Mouse (Mus musculus) adrenal gland, postnatal 14 days (tissue): ENCODE measurements around the gene Lhpp. TPM values are rescaled to one million over a fixed set of nuclear protein-coding genes. Genes with fewer than 3 reads are reported as not detected.

ENCODE experiments used
- DNase-seq: peaks from one replicate; pipeline ENCODE4 v3.0.0; 2021; ENCODE audit warnings: mixed read lengths
- total RNA-seq: library from RNA; stranded (reverse); gene quantifications from 2 replicates; pipeline ENCODE4 v1.2.3, GENCODE M21; 2021

Gene Lhpp
- total RNA-seq, 1 experiment from 2014 or later = 18.1 TPM

DNA sequence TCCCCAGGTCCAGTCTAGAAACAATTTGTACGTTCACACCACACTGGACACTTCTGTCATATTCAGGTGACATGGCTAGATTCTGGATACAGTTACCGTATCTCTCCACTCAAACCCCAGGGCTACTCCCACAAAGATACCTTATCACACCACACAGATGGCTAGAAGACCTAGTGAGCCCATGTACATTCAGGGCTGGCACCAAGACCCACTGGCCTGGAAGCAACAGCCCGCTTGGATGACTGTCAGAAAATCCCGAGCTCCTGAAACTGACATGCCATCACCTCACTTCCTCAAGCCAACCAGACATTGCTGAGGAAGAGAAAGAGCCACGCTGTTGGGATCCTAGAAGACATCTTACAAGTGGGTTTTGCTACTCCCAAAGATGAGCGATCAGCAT is 128.4 kb downstream of the Lhpp start:
- no peak for DNase-seq

DNA sequence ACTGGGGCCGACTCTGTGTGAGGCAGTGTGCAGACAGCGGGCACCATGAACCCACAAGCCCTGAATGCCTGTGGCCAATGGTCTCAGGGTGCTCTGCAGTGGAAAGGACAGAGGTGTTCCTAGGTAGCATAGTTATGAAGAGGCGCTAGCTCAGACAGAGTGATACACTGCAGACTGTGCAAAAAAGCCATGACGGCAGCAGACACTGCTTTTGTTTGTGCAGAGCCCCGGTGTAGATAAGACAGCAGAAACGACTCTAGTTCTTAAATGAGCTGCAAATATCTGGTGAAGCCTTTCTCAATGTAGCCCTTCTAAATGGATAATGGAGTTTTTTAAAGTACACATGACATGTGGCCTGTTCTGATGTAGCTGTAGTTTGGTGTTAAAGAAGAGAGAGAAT is 129.4 kb downstream of the Lhpp start:
- no peak for DNase-seq

DNA sequence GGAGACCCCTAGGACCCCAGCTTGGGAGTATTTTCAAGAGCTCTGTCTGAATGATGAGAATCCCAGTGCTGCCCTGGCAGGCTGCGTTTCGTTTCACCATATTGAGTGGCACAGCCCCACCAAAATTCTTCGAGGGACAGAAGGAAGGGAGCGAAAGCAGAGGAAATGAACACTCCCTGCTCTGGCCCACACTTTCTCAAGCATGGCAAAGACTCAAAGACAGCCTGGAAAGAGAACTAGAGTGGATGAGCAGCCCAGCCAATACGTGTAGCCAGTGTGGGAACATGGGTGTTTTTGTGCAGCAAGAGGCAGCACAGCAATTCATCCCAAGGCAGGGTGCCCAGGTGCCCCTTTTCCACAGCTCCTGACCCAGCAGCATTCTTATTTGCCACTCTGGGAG is 132.5 kb downstream of the Lhpp start:
- DNase-seq = no peak

DNA sequence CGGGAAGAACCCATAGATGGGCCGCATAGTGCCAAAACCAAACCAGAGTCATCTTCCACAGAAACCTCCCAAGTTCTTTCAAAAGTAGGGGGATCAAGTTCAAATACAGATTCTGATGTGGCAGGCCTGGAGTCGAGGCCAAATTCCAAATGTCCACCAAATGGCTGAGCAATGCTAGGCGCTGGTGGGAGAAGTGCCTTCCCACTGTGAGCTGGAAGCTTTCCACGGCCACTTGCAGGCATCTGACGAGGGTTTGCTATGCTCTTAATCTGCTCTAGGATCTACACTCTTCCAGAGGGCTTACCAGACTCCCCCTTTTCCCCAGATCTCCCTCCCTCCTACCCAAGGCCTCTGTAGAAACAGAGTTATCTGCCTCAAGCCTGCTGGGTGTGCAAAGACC is 136.7 kb downstream of the Lhpp start:
- no peak for DNase-seq

DNA sequence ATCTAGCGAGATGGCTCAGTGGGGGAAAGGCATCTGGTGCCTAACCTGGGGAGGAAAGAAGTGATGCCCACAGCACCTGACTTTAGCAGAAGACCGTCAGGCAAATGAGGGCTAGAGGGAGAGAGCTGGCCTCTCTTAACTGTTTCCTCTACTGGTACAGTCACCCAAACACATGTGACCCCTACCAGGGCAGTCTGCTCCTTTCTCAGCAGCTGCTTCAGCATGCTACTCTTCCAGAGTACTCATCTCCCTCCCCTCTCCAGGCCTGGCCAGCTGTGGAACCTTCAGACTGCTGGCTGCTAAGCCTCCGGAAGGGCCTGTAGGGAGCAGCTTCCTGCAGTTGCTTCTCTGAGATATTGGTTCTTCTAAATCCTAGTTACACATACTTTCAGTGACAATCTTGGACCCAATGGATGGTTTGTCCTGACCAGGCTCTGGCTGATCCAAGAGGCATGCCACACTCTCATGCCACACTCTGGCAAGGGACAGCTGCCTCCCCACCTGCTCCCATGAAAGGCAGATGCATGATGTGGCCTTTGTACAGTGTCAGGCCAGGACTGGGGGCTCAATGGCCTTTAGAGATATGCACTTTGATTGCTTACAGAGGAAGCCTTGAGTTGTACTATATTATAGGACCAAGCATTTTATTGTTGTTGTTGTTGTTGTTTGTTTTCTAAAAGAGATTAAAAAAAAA is 137.8 kb downstream of the Lhpp start:
- DNase-seq = no peak

DNA sequence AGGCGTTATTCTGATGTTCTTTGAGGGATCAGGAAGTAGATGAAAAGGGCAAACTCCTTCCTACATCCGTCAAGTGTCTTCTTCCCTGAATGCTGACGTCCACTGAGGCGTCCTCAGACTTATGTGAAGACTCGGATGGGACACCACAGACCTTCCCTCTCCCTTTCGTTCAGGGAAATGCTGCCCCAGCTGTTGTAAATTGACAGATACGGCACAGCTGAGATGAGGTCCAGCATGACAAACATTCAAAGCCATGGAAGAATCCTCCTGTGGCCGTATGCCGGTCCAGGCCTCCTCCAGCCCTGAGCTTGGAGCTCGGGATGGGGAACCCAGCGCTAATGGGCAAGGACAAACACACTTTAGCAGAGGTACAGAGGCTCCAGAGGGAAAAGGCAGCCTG is 139.1 kb downstream of the Lhpp start:
- DNase-seq = no peak

DNA sequence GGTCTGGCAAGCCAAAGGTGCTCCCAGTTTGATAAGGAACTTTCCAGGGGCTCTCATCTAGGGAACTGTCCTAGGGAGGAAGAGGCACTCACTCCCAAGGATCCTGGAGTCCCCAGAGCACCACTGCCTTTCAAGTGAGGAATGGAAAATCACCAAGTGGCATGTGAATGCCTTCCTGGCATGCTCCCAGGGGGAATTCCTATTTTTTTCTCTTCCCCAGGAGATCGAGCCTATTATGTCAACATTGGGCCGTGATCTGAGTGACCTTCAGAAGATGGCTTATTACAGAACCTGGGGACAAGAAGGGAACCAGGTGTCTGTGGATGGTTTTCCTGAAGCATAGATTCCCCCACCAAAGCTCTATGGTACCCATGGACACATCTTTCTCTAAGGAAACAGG is 141.3 kb downstream of the Lhpp start:
- DNase-seq = peak; percentile 75

DNA sequence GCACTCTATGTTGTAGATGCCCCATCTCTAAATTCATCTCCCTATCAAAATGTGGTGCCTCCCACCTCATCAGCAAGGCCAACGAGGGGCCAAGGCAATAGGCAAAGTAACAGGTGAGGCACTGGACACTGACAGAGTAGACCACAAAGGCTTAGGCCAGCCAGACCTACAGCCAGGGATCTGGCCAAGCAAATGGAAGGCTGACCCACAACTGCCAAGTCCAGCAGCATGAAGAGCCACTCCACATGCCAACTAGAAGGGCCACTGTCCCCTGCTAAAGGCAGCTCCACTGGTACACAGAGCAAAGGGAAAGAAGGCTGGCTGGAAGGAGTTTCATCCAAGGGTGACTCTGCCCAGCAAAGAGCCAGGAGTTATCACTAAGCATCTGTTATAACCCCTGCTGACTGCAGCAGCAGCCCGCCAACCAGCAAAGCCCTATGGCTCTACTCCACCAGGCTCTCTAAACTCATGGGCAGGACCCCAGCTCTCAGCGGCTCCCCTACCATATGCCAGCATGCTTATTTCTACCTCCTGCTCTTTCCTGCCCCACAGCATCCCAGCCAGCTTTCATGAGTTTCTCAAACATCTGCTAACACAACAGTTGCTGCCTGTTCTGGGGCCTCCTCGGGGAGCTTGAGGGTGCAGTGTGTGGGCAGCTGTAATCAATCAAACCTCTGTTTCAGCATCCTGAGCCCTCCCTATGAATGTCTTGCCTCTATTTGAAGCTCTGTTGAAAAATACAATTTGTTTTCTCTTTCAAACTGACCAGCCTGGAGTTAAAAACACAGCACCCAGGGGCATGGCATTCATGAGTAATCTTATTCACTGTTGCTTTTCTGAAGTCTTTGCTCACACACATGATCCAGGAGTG is 143.3 kb downstream of the Lhpp start:
- no peak for DNase-seq

DNA sequence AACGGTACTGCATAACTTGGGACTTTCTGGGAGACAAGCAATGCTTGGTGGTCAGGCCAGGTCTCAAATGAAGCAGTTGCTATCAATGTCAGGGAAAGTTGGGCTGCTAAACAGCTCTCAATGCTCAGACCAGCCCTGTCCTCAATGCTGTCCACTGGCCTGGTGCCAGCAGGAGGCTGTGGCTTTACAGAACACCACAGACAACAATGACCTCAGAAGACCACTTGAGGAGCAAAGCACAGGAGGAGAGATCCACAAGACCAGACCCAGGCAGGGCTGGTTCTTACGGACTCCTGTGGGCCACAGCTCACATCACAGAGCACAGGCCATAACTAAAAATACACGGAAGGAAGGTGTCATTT is 143.9 kb downstream of the Lhpp start:
- peak; percentile 49 for DNase-seq

Other genes with a start within 250 kb of the Lhpp start
- 88.1 and 96.2 TPM in 2 replicates for gene Oat, start 34.2 kb upstream of the Lhpp start, total RNA-seq
- gene Nkx1-2, start 11.0 kb upstream of the Lhpp start, total RNA-seq = not detected in 2 replicates
- 64.8 and 65.8 TPM in 2 replicates for gene Fam53b, start 203.2 kb downstream of the Lhpp start, total RNA-seq
- 26.3 and 30.4 TPM in 2 replicates for gene Eef1akmt2, start 242.0 kb downstream of the Lhpp start, total RNA-seq
- 33.6 and 35.8 TPM in 2 replicates for gene Abraxas2, start 248.6 kb downstream of the Lhpp start, total RNA-seq